Mouse (Mus musculus): ENCODE results near the gene Arid5a. TPM values are rescaled to one million over a fixed set of nuclear protein-coding genes. Genes with fewer than 3 reads are reported as not detected.

The Arid5a gene
- total RNA-seq, 2 experiments from 2014 or later: 7.0 to 11.1 TPM

Small RNA genes within 50 kb of the gene (microRNA-seq; reads per million reads assigned to microRNA genes)
- gene Mir6898: not detected

Other genes with a start within 250 kb of the Arid5a start
- gene Hs6st1, start 239.3 kb upstream of the Arid5a start, total RNA-seq (2021): 10 to 100 TPM; 23.0 to 23.1 TPM
- gene Uggt1, start 63.0 kb upstream of the Arid5a start, total RNA-seq (2021): 10 to 100 TPM; 26.8 to 29.5 TPM
- 1 to 10 TPM; 3.1 to 3.4 TPM for gene Neurl3, start 33.1 kb upstream of the Arid5a start, total RNA-seq (2021)
- gene Kansl3, start 61.4 kb downstream of the Arid5a start, total RNA-seq (2021): 10 to 100 TPM; 53.2 to 60.7 TPM
- gene Fer1l5, start 64.6 kb downstream of the Arid5a start, total RNA-seq (2021): not detected
- 10 to 100 TPM; 22.8 to 27.2 TPM for gene Lman2l, start 137.5 kb downstream of the Arid5a start, total RNA-seq (2021)
- 1 to 10 TPM; 4.1 to 4.3 TPM for gene Cnnm4, start 163.9 kb downstream of the Arid5a start, total RNA-seq (2021)
- gene Cnnm3, start 204.1 kb downstream of the Arid5a start, total RNA-seq (2021): 10 to 100 TPM; 14.7 to 15.7 TPM
- 100 to 1,000 TPM; 215 to 337 TPM for gene Ankrd23, start 229.2 kb downstream of the Arid5a start, total RNA-seq (2021)
- 100 to 1,000 TPM; 112 to 186 TPM for gene Gm42417, start 231.7 kb downstream of the Arid5a start, total RNA-seq (2021)
- gene Ankrd39, start 239.7 kb downstream of the Arid5a start, total RNA-seq (2021): 1 to 10 TPM; 5.6 to 8.1 TPM

Measured in heart, postnatal 25 days (tissue).